Mouse (Mus musculus): ENCODE data around the gene Elk1. TPM values are rescaled to one million over a fixed set of nuclear protein-coding genes. Genes with fewer than 3 reads are reported as not detected.

Elk1 gene
- total and polyA plus RNA-seq, 3 experiments = 8.6 to 11.9 (median 10.1) TPM

- peak in 1 of 2 experiments; percentile 35 for DNase-seq
- H3K36me3 ChIP-seq (ENCODE audit: control insufficient read depth, insufficient read depth, low read length) = no peaks in the 10 kb centered on the region
- H3K27me3 ChIP-seq (ENCODE audit: control insufficient read depth, insufficient read depth, low read length) = 0 out of 2 replicates have a peak, but pooled peaks cover 2% of the 10 kb centered on the region
- H3K27ac ChIP-seq = no peak overlapping the region
- no peaks in the 10 kb centered on the region for H3K4me1 ChIP-seq (ENCODE audit: control insufficient read depth, insufficient read depth, low read length)
- H3K79me2 ChIP-seq (replicated peaks; ENCODE audit: control insufficient read depth, insufficient read depth, low read length) = no peaks in the 10 kb centered on the region
- H3K9ac ChIP-seq (ENCODE audit: low read depth, low read length) = peak overlapping the region; percentile 29
- 17% methylated on average over 49 of the region's 49 CpGs for WGBS
- H3K4me3 ChIP-seq = peak overlapping the region; percentile 35; the same call in 1 of the 2 replicates
- intact Hi-C loops (cut with DNase I) = no loop called here
- TF ChIP-seq EP300 (IDR thresholded peaks at IDR 0.05; ENCODE audit: insufficient read depth, low read depth, low read length) = no peak
- TF ChIP-seq CTCF (IDR thresholded peaks at IDR 0.05) = no peak
- no peak for TF ChIP-seq POLR2A (IDR thresholded peaks at IDR 0.05; ENCODE audit: insufficient read depth, low read depth, low read length)
Observed at GRCm38 (mm10) chrX:20920249-20920843, 30.1 kb downstream of the Elk1 start.

GRCm38 (mm10) chrX:20915075-20915474, 35.3 kb downstream of the Elk1 start:
- H3K4me3 ChIP-seq = no peak overlapping the region
- no peaks in the 10 kb centered on the region for H3K36me3 ChIP-seq (ENCODE audit: control insufficient read depth, insufficient read depth, low read length)
- no peak overlapping the region for H3K9ac ChIP-seq (ENCODE audit: low read depth, low read length)
- no peak for DNase-seq
- H3K4me1 ChIP-seq (ENCODE audit: control insufficient read depth, insufficient read depth, low read length) = no peaks in the 10 kb centered on the region
- intact Hi-C loops (cut with DNase I) = no loop called here
- no peaks in the 10 kb centered on the region for H3K27me3 ChIP-seq (ENCODE audit: control insufficient read depth, insufficient read depth, low read length)
- TF ChIP-seq POLR2A (IDR thresholded peaks at IDR 0.05; ENCODE audit: insufficient read depth, low read depth, low read length) (no peak), CTCF (IDR thresholded peaks at IDR 0.05) (no peak), EP300 (IDR thresholded peaks at IDR 0.05; ENCODE audit: insufficient read depth, low read depth, low read length) (no peak)
- no peaks in the 10 kb centered on the region for H3K79me2 ChIP-seq (replicated peaks; ENCODE audit: control insufficient read depth, insufficient read depth, low read length)
- H3K27ac ChIP-seq = no peak overlapping the region

GRCm38 (mm10) chrX:20913726-20914125, 36.7 kb downstream of the Elk1 start:
- Histone ChIP-seq H3K4me1 (ENCODE audit: control insufficient read depth, insufficient read depth, low read length) (no peaks in the 10 kb centered on the region), H3K27me3 (ENCODE audit: control insufficient read depth, insufficient read depth, low read length) (no peaks in the 10 kb centered on the region), H3K27ac (no peak overlapping the region), H3K9ac (ENCODE audit: low read depth, low read length) (no peak overlapping the region), H3K4me3 (no peak overlapping the region), H3K79me2 (replicated peaks; ENCODE audit: control insufficient read depth, insufficient read depth, low read length) (no peaks in the 10 kb centered on the region), H3K36me3 (ENCODE audit: control insufficient read depth, insufficient read depth, low read length) (no peaks in the 10 kb centered on the region)
- TF ChIP-seq POLR2A (IDR thresholded peaks at IDR 0.05; ENCODE audit: insufficient read depth, low read depth, low read length) (no peak), EP300 (IDR thresholded peaks at IDR 0.05; ENCODE audit: insufficient read depth, low read depth, low read length) (no peak), CTCF (IDR thresholded peaks at IDR 0.05) (no peak)
- intact Hi-C loops (cut with DNase I) = no loop called here
- 64% methylated on average over 6 of the region's 6 CpGs for WGBS
- no peak for DNase-seq

GRCm38 (mm10) chrX:20910074-20910473, 40.3 kb downstream of the Elk1 start:
- Histone ChIP-seq H3K9ac (ENCODE audit: low read depth, low read length) (no peak overlapping the region), H3K4me1 (ENCODE audit: control insufficient read depth, insufficient read depth, low read length) (no peaks in the 10 kb centered on the region), H3K27ac (no peak overlapping the region), H3K79me2 (replicated peaks; ENCODE audit: control insufficient read depth, insufficient read depth, low read length) (no peaks in the 10 kb centered on the region), H3K27me3 (ENCODE audit: control insufficient read depth, insufficient read depth, low read length) (no peaks in the 10 kb centered on the region), H3K4me3 (no peak overlapping the region), H3K36me3 (ENCODE audit: control insufficient read depth, insufficient read depth, low read length) (no peaks in the 10 kb centered on the region)
- no peak for DNase-seq
- no peak for TF ChIP-seq EP300 (IDR thresholded peaks at IDR 0.05; ENCODE audit: insufficient read depth, low read depth, low read length)
- intact Hi-C loops (cut with DNase I) = no loop called here
- WGBS = 25% methylated on average over 3 of the region's 3 CpGs

Other genes starting within 250 kb of the Elk1 start
- gene Usp11, start 246.7 kb downstream of the Elk1 start, total RNA-seq (2021) = 1 to 10 TPM; 5.3 to 7.0 TPM
- 5.9 and 10.8 TPM in 2 replicates for gene Usp11, start 246.7 kb downstream of the Elk1 start, polyA plus RNA-seq (2012; rRNA removed)
- 10 to 100 TPM; 81.1 to 88.0 TPM for gene Araf, start 152.8 kb downstream of the Elk1 start, total RNA-seq (2021)
- 135 and 169 TPM in 2 replicates for gene Araf, start 152.8 kb downstream of the Elk1 start, polyA plus RNA-seq (2012; rRNA removed)
- 1 to 10 TPM; 3.2 to 3.7 TPM for gene Timp1, start 80.4 kb downstream of the Elk1 start, total RNA-seq (2021)
- 12.9 and 13.2 TPM in 2 replicates for gene Timp1, start 80.4 kb downstream of the Elk1 start, polyA plus RNA-seq (2012; rRNA removed)
- gene Syn1, start 29.6 kb downstream of the Elk1 start, total RNA-seq (2021) = under 1 TPM; 0.16 to 0.31 TPM
- gene Syn1, start 29.6 kb downstream of the Elk1 start, polyA plus RNA-seq (2012; rRNA removed) = 0.35 and 0.57 TPM in 2 replicates
- 10 to 100 TPM in 1 of 2 experiments, 1 to 10 TPM in 1; 7.9 to 12.8 TPM for gene Cfp, start 19.1 kb downstream of the Elk1 start, total RNA-seq (2021)
- 10.8 and 12.2 TPM in 2 replicates for gene Cfp, start 19.1 kb downstream of the Elk1 start, polyA plus RNA-seq (2012; rRNA removed)
- gene Uxt, start 11.4 kb upstream of the Elk1 start, total RNA-seq (2021) = 10 to 100 TPM; 33.5 to 42.8 TPM
- 21.9 and 36.8 TPM in 2 replicates for gene Uxt, start 11.4 kb upstream of the Elk1 start, polyA plus RNA-seq (2012; rRNA removed)
- gene Zfp182, start 111.7 kb upstream of the Elk1 start, total RNA-seq (2021) = 1 to 10 TPM; 2.7 to 3.1 TPM
- 0.74 and 1.6 TPM in 2 replicates for gene Zfp182, start 111.7 kb upstream of the Elk1 start, polyA plus RNA-seq (2012; rRNA removed)
- not detected for gene Spaca5, start 117.8 kb upstream of the Elk1 start, total RNA-seq (2021)
- not detected in 2 replicates for gene Spaca5, start 117.8 kb upstream of the Elk1 start, polyA plus RNA-seq (2012; rRNA removed)
- under 1 TPM; 0.31 to 0.41 TPM for gene Zfp300, start 138.9 kb upstream of the Elk1 start, total RNA-seq (2021)
- 0.06 and 0.12 TPM in 2 replicates for gene Zfp300, start 138.9 kb upstream of the Elk1 start, polyA plus RNA-seq (2012; rRNA removed)
- gene Ssxa1, start 165.2 kb upstream of the Elk1 start, total RNA-seq (2021) = not detected
- not detected in 2 replicates for gene Ssxa1, start 165.2 kb upstream of the Elk1 start, polyA plus RNA-seq (2012; rRNA removed)
- not detected for gene Gm21876, start 225.0 kb upstream of the Elk1 start, total RNA-seq (2021)
- not detected in 2 replicates for gene Gm21876, start 225.0 kb upstream of the Elk1 start, polyA plus RNA-seq (2012; rRNA removed)